Mouse (Mus musculus) adrenal gland, postnatal 4 days (tissue): ENCODE data around the gene Gm21103. TPM values are rescaled to one million over a fixed set of nuclear protein-coding genes. Genes with fewer than 3 reads are reported as not detected.
A peak's percentile ranks its signal among the peaks of the same experiment; 100 is the strongest.
"Not testable (repeated sequence)": the region's sequence is repeated elsewhere in the genome, so short reads cannot be mapped to it uniquely, and the experiment has no call there.

Experiments used
- DNase-seq, 2 experiments: peaks; one replicate each; pipeline ENCODE4 v3.0.0; 2021 to 2022; ENCODE audit warnings: low spot score in 2 of 2, mixed read lengths in 2 of 2
- long read RNA-seq, 2 experiments: library from polyadenylated mRNA; stranded (forward); transcript quantifications; one replicate each; pipeline ENCODE4 v2.0.0; 2021
- total RNA-seq, 2 experiments: library from RNA; stranded (reverse); gene quantifications; 2 replicates each; pipeline ENCODE4 v1.2.3; 2021

Gene Gm21103
- total RNA-seq, result not detected
- long read RNA-seq, experiment 1, result 0 reads
- long read RNA-seq, experiment 2, result 0 reads

GRCm38 (mm10) chr14:6304743-6305142 is at the start of gene Gm21103:
TSS of gene Gm21103 (minus strand) at chr14:6304843.
- DNase-seq, result not testable (repeated sequence)

GRCm38 (mm10) chr14:6343578-6343977 is 38.9 kb upstream of the Gm21103 start, which contains the start of gene Gm3618:
TSS of gene Gm3618 (minus strand) at chr14:6343678.
- DNase-seq, result not testable (repeated sequence)

DNA sequence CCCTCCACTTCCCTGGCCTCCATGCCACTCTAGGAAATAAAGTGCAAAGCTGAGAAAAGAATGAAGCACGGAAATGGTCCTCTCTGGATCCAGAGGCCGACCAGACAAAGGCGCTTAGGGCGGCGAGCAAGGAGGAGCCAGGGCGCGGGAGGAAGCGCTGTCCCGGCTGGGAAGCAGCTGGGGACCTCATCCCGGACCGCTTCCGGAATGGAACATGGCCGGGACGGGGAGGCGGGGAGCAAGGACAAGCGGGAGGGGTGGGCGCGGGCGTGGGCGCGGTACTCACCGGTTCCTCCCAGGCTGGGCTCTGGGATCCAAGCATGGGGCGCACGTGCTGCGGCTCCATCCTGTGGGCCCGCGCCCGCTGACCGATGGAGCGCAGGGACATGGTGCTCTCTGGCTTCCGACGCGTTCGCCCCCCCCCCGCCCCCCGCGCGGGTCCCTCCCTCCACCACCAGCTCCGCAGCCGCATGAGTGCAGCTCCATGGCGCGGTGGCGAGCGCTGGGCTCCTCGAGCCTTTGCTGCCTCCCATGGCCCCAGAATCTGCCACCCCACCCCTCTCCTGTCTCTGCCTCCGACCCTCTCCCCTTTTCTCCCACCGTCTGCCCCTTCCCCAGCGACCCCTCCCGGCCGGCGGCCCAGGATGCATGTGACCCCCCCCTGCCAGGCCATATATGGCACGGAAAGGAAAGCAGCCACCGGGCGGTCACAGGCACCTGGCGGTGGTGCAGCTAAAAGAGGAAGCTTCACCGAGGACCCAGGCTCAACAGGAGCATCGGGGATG is 17.5 kb downstream of the Gm21103 start, which contains the start of gene Gm3411:
Gene Gm3411, minus strand, starts transcription at position 320 of the 785 bp plus-strand sequence.
- DNase-seq, result peak in 1 of 2 experiments; percentile 15

Other genes with a start within 250 kb of the Gm21103 start
- gene Gm6337, start 246.6 kb downstream of the Gm21103 start, total RNA-seq, result not detected
- gene Gm8206, start 210.9 kb downstream of the Gm21103 start, total RNA-seq, result under 1 TPM in 1 of 2 experiments, not detected in 1; 0.20 TPM
- gene Gm3468, start 196.2 kb downstream of the Gm21103 start, total RNA-seq, result under 1 TPM; 0.50 to 0.73 TPM
- gene Gm3476, start 179.0 kb downstream of the Gm21103 start, total RNA-seq, result not detected
- gene Gm21560, start 85.6 kb downstream of the Gm21103 start, total RNA-seq, result under 1 TPM; 0.25 to 0.34 TPM
- gene Gm3411, start 17.6 kb downstream of the Gm21103 start, total RNA-seq, result 1 to 10 TPM in 1 of 2 experiments, under 1 TPM in 1; 0.48 to 1.1 TPM
- not detected for gene Gm3618, start 38.8 kb upstream of the Gm21103 start, total RNA-seq
- not detected for gene Gm16440, start 85.5 kb upstream of the Gm21103 start, total RNA-seq
- gene Gm3591, start 107.6 kb upstream of the Gm21103 start, total RNA-seq, result 1 to 10 TPM in 1 of 2 experiments, not detected in 1; 1.4 TPM
- not detected for gene Gm3594, start 139.8 kb upstream of the Gm21103 start, total RNA-seq
- not detected for gene Gm8356, start 232.4 kb upstream of the Gm21103 start, total RNA-seq